In the genomic region with DNA sequence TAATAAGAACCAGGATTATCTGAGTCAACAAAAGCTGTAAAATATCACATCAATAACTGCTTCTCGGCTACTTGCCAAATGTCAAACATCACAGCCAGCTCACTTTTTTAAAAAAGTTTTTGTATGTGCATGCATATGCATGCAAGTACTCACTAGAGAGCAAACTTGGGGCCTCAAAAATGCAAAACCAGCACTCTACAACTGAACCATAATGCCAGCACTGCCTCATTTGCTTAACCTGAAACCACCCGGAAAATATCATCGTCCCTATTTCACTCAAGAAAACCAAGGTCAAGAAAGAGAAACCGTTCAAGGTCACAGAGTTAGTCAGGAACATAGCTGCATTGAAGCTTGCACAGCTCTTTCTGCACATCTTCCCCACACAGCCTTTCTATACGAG, we compare ENCODE assay signal across 18 mouse cellular contexts. TPM values are rescaled to one million over a fixed set of nuclear protein-coding genes. Genes with fewer than 3 reads are reported as not detected.
"Had no signal": no experiment of that assay in that cellular context is flagged by ENCODE, and none has a peak within 500 bp of the region (broad histone marks: within the 10 kb centered on the region; RNA-seq: fewer than 3 reads in every experiment).

No protein-coding gene starts in this region.

- H3K4me2 ChIP-seq: neural tube, embryonic 12.5 days; neural tube, embryonic 13.5 days; neural tube, embryonic 15.5 days; stomach, embryonic 15.5 days had no signal

- H3K27me3 ChIP-seq: neural tube, embryonic 12.5 days; neural tube, embryonic 13.5 days; neural tube, embryonic 15.5 days; stomach, embryonic 15.5 days had no signal

- H3K9ac ChIP-seq: neural tube, embryonic 12.5 days; neural tube, embryonic 13.5 days; neural tube, embryonic 15.5 days; stomach, embryonic 15.5 days had no signal

- H3K4me3 ChIP-seq: neural tube, embryonic 12.5 days; neural tube, embryonic 13.5 days; neural tube, embryonic 15.5 days; stomach, embryonic 15.5 days had no signal

- H3K9me3 ChIP-seq: neural tube, embryonic 12.5 days; neural tube, embryonic 13.5 days; neural tube, embryonic 15.5 days; stomach, embryonic 15.5 days had no signal

- DNase-seq: retina, postnatal 1 day; right cerebral cortex, adult 18-20 months; right cerebral cortex, postnatal 14 days; right cerebral cortex, postnatal 25 days; right cerebral cortex, postnatal 4 days; spleen, adult 18-20 months; thymus, adult 18-20 months; thymus, adult 2 months; thymus, postnatal 14 days; thymus, postnatal 25 days; thymus, postnatal 36 days; thymus, postnatal 4 days had no signal

- H3K27ac ChIP-seq: neural tube, embryonic 12.5 days; neural tube, embryonic 13.5 days; neural tube, embryonic 15.5 days; stomach, embryonic 15.5 days; stomach, postnatal 0 days had no signal

- H3K4me1 ChIP-seq: neural tube, embryonic 12.5 days; neural tube, embryonic 13.5 days; neural tube, embryonic 15.5 days; stomach, embryonic 15.5 days had no signal

RNA-seq across cellular contexts. Expression of a gene that starts 48.7 kb away (rescaled TPM):
- total RNA-seq: neutrophil, adult 5-6 weeks had no signal
